Mouse (Mus musculus) gastrocnemius, postnatal 25 days (tissue): Measurements from ENCODE around the gene Pom121. TPM values are rescaled to one million over a fixed set of nuclear protein-coding genes. Genes with fewer than 3 reads are reported as not detected.

Experiments used
- DNase-seq: peaks from one replicate; pipeline ENCODE4 v3.0.0; 2022
- microRNA-seq, 2 experiments: library from miRNA; unstranded; fragments of <30 nt; microRNA quantifications; one replicate each; pipeline ENCODE4 v1.2.0; 2021; ENCODE audit warnings: borderline replicate concordance in 2 of 2
- total RNA-seq, 2 experiments: library from RNA; stranded (reverse); gene quantifications; 1 replicate in 1 of 2; 2 replicates in 1 of 2; pipeline ENCODE4 v1.2.3; 2021

Pom121 gene
- total RNA-seq, 2 experiments from 2014 or later: 8.3 to 9.4 TPM

DNA sequence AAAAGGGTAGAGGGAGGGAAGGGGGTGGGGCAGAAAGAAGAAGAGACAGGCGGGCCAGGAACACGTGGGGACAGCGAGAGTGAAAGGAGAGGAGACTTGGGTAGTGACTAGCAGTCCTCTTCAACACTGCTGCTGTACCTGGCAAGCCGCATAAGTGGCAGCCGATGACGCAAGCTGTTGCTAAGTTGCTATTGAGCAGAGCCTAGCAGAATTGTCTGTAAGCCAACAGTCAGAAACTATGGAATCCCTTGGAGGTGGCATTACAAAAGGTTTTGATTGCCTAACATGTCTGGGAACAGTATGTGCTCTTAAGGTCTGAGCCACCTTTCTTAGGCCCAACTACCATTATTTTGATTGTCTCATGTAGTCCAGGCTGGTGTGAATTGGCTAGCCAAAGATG is 26.0 kb downstream of the Pom121 start:
- no peak for DNase-seq

DNA sequence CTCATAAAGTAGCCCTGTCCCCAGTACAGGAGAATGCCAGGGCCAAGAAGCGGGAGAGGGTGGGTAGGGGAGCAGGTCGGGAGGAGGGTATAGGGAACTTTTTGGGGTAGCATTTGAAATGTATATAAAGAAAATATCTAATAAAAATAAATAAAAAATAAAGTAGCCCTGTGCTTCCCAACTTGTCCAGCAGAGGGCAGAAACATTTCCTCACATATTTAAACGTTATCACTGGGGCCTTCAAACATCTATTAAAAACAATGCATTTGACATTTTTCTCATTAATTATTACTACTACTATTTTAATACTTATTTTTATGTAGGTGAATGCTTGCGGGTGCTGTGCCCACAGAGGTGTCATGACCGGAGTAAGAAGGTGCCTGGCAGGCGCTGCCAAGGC is 26.5 kb downstream of the Pom121 start:
- no peak for DNase-seq

DNA sequence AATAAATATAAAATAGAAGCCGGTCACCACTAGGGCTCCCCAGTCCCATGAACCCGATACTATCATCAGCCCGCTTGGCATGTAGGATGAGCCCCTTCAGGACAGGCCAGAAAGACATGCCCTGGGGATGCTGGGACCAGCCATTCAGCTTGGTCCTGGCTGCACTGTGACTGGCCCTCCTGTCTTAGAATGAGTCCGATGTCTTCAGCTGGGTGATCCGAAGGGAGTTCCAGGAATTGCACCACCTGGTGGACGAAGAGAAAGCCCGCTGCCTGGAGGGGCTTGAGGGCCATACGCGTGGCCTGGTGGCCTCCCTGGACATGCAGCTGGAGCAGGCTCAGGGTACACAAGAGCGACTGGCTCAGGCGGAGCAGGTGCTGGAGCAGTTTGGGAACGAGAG is 30.8 kb downstream of the Pom121 start:
- DNase-seq: no peak

DNA sequence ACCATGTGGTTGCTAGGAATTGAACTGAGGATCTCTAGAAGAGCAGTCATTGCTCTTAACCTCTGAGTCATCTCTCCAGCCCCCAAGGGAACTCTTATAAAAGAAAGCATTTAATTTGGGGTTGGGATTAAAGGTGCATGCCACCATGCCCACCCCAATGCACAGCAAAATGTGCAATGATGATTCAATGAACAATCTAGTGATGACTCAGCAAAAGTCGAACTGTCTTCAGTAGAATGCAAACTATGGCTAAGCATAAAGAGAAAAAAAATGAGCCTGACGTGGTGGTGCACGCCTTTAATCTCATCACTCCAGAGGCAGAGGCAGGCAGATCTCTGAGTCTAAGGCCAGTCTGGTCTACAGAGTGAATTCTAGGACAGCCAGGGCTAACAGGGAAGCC is 31.8 kb downstream of the Pom121 start:
- DNase-seq: no peak

DNA sequence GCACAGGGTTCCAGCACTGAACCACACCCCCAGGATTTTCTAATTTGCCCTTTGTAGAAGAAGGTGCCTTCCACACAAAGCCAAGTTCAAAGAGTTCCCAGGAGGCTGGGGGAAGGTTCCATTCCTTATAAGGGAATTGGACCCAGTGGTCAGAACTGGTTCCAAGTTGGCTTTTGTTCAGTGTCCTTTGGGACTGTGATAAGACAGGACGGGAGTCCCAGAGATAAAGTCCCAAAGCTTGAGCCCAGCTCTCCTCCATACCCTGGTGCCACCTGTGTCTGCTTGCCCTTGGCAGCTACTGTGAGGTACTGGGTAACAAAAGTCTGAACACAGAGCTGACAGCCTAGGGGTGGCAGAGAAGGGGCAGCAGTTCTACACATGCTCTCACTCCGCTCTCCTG is 34.6 kb downstream of the Pom121 start:
- DNase-seq: no peak

DNA sequence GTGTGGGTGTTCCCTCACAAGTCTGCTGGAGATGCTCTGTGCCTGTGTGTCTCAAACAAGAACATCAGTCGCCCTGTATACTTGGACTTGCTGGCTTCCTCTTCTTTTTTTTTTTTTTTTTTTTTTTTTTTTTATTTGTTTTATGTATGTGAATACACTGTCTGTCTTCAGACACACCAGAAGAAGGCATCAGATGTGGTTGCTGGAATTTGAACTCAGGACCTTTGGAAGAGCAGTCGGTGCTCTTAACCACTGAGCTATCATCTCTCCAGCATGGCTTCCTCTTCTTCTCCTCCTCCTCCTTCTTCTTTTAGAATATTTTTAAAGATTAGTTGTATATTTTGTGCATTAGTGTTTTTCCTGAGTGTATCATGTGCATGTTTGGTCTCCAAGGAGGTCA is 36.8 kb downstream of the Pom121 start:
- peak; percentile 45 for DNase-seq

DNA sequence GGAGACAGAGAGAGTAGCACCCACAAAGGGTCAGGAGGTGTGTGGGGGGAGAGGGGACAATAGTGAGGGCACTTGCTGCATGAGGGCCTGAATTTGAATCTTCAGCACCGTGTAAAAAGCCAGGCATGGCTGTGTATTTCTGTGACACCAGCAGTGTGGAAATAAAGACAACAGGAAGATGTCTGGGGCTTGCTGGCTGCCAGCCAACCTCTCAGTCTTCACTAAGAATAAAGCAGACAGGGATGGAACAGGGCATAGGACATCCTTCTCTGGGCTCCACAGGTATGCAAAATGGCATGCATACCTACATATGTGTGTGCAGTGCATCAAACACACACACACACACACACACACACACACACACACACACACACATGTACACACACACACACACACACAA is 38.3 kb downstream of the Pom121 start:
- DNase-seq: no peak

GRCm38 (mm10) chr5:135353564-135353963 is 40.8 kb downstream of the Pom121 start:
- DNase-seq: no peak

DNA sequence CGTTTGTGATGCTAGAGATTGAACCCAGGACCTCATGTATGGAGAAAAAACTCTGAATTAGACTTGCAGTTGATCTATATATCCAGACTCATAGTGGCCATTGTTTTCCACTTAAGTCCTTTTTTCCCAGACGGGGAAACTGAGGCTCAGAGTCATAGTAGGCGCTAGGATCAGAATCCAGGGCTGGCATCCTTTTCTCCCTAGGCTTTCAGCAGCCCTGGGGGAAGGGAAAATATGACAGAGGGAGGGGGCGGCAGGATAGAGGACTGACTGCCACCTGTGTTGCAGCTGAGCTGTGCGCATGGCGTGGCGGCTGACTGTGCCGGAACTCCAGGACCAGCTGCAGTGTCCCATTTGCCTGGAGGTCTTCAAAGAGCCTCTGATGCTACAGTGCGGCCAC is 41.4 kb downstream of the Pom121 start, which contains the start of gene Trim50:
Trim50 (plus strand) TSS at position 301 of the 400 bp plus-strand sequence.
- DNase-seq: no peak

DNA sequence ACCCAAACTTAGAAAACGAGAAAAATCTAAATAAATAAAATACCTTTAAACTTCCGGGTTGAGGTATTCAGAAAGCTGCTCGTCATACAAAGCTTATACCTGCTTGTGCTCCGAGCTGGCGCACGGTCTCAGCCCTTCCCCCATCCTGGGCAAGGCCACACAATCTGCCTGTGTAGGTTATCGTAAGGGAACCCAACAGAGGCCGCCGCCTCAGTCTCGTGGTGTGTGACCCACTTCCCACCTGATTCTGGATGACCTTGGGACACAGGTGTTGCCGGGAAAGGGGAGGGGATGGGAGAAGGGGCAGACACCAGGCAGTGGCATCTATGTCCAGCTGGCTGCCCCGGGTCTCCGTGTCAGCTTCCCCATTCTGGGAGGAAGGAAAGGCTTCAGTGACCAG is 42.7 kb downstream of the Pom121 start:
- no peak for DNase-seq

DNA sequence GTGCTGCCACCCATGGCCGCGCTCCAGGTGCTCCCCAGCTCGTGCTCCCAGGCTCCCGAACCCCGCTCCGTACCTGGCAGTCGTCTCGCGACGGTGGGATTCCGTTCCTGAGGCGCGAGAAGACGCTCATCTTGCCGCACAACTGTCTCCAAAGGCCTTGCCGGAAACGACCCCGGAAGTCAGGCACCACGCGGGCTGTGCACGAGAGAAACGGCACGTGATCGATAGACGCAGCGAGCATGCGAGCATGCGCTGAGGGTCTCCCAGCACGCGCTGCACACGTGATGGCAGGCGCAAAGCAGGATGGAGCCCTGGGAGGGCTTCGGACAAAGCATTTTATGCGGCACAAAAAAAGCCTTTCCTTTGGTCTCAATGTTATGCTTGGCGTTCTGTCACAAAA is 44.5 kb downstream of the Pom121 start, which contains the start of gene Fkbp6:
Fkbp6 (minus strand) TSS at position 183 of the 400 bp plus-strand sequence.
- no peak for DNase-seq

- no peak for DNase-seq
Observed at GRCm38 (mm10) chr5:135347511-135348011, 46.8 kb downstream of the Pom121 start.

DNA sequence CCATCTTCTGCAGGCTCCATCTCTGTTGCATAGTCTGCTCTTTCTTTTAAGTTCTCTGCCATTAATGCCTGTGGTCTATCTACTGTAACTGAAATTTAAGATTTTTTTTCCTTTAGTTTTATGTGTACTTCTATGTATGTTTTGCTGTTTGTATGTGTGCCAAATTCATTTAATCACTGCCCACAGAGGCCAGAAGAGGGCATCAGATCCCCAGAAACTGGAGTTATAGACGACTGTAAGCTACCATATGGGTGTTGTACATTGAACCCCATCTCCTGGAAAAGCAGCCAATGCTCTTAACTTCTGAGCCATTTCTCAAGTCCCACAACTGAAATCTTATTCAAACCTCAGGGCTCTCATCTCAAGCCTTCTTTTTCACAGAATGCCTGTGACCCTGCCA is 47.9 kb downstream of the Pom121 start:
- no peak for DNase-seq

DNA sequence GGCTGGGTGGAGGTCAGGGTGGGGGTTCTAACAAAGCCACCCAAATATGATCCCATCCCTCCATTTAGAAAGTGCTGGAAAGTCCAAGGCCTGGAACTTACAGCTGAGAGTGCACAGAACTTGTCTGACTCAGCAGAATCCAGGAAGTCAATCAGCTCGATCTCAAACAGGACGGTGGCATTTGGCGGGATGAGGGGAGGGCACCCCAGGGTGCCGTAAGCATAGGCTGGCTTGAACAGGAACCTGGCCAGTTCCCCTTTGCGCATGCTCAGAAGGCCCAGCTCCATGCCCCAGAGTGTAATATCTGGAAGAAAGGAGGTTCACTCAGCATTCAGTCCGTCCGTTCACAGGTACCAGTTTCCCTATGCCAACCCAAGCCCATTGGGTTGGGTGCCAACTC is 48.4 kb downstream of the Pom121 start:
- no peak for DNase-seq

DNA sequence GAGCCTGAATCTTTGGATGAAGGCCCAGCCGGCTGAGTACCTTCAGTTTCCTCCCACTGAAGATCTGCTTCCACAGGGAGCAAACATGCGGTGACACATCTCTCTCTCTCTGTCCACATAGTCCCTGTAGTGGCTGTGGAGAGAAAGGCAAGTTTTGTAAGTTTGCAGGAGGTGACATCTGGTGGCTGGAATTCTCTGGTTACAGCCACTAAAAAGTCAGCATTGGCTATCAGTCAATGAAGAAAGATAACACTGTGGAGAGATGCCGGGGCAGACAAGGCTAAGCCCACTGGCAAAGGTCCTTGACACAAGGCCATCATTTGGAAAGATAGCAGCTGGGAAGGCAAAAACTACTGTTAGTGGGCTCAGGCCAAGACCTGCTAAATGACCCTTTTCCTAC is 56.8 kb downstream of the Pom121 start:
- no peak for DNase-seq

DNA sequence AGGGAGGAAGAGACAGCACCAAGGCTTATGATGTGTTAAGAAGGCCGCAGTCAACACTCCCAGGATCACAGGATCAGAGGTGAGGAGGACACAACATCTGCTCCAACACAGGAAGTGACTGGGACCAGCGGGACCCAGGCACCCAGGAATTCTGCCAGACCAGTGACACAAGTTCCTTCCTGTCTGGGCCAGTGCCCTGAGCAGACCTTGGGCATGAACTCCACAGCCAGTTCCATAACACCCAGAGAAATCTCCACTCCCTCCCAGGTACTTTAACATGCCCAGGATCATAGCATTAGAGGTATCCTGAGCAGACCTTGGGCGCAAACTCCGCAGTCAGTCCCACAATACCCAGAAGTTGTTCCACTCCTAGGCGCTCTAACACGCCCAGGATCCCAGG is 63.2 kb downstream of the Pom121 start:
- DNase-seq: no peak

GRCm38 (mm10) chr5:135330201-135330600 is 64.1 kb downstream of the Pom121 start:
- no peak for DNase-seq

- no peak for DNase-seq
Observed at GRCm38 (mm10) chr5:135329471-135329870, 64.9 kb downstream of the Pom121 start.

Small RNAs within 50 kb of the gene (microRNA-seq; reads per million reads assigned to microRNA genes)
- 0.26 to 0.74 reads per million in 2 experiments for gene Mir7033

Other genes with a start within 250 kb of the Pom121 start
- 10 to 100 TPM in 1 of 2 experiments, 1 to 10 TPM in 1; 7.5 to 10.5 TPM for gene Tbl2, start 244.9 kb downstream of the Pom121 start, total RNA-seq
- 10 to 100 TPM; 27.1 to 27.4 TPM for gene Bcl7b, start 226.3 kb downstream of the Pom121 start, total RNA-seq
- gene Baz1b, start 207.3 kb downstream of the Pom121 start, total RNA-seq: 10 to 100 TPM; 25.7 to 29.2 TPM
- 10 to 100 TPM; 13.0 to 35.9 TPM for gene Fzd9, start 143.3 kb downstream of the Pom121 start, total RNA-seq
- gene Fkbp6, start 44.5 kb downstream of the Pom121 start, total RNA-seq: not detected
- not detected for gene Trim50, start 41.3 kb downstream of the Pom121 start, total RNA-seq
- gene Nsun5, start 24.6 kb downstream of the Pom121 start, total RNA-seq: 10 to 100 TPM in 1 of 2 experiments, 1 to 10 TPM in 1; 8.9 to 10.2 TPM
- gene Hip1, start 150.6 kb upstream of the Pom121 start, total RNA-seq: 10 to 100 TPM; 24.6 to 28.7 TPM
- gene Ccl26, start 169.0 kb upstream of the Pom121 start, total RNA-seq: not detected
- 1 to 10 TPM in 1 of 2 experiments, under 1 TPM in 1; 0.61 to 1.1 TPM for gene Ccl24, start 178.5 kb upstream of the Pom121 start, total RNA-seq
- gene Rhbdd2, start 238.1 kb upstream of the Pom121 start, total RNA-seq: 10 to 100 TPM in 1 of 2 experiments, 1 to 10 TPM in 1; 9.9 to 11.8 TPM